Mouse (Mus musculus): ENCODE results near the gene Mgat5b.
"Not testable (repeated sequence)": the region's sequence is repeated elsewhere in the genome, so short reads cannot be mapped to it uniquely, and the experiment has no call there.

The Mgat5b gene

DNA sequence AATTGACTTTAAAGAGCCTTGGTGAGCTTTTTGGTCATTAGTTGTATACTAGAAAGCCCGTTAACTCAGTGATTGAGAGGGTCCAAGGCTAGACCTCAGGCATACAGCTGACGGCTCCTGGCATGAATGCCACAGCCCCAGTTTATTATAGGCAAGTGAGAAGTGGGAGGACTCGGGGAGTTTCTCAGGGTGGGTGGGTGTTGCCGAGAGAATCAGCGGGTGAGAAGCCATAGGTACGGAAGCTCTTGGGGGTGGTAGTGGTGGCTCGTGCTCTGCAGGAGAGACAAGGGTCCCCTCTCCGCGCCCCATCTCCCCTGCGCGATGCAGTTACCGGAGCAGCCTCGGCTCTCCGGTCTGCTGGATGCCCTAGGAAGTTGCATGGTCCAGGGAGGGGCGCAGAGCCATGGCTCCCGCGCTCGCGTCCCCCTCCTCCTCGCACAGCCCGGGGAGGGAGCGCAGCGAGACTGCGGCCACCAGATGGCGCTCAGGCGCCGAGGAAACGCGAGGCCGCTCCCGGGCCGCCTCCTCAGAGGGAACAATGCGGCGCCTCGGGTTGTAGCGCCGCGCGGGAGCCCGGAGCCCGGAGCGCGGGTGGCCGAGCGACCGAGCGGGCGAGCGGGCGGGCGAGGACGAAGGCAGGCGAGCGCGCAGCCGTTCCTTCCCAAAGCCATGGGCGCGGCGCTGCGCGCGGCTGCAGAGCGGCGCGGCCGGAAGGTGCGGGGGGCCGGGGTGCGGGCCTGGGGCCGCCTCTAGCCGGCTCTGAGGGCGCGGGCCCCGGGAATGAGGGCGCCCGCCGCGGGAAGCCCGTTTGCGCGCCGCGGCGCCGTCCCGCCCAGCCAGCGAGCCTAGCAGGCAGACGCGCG, at the start of gene Mgat5b:
Gene Mgat5b, plus strand, starts transcription at position 541 of the 863 bp plus-strand sequence.
- DNase-seq: peak; percentile 73

DNA sequence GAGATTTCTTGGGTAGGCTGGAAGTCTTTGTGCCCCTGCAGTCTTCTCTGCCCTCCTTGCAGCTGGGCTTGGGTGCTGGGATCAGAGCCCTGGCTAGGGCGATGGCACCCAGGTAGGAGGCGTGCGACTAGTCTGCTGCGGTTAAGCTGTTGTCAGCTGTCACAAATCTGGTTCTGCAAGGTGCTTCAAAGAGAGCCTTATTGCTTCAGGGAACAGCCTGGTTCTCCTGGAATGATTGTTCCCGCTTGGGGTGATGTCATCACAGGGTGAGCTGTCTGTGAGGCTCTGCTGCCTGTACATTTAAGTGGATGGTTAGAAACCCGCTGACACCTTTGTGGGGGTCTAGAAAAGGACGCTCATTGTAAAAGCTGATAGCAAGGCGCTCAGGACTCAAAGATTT, 49.4 kb upstream of the Mgat5b start:
- DNase-seq: no peak

DNA sequence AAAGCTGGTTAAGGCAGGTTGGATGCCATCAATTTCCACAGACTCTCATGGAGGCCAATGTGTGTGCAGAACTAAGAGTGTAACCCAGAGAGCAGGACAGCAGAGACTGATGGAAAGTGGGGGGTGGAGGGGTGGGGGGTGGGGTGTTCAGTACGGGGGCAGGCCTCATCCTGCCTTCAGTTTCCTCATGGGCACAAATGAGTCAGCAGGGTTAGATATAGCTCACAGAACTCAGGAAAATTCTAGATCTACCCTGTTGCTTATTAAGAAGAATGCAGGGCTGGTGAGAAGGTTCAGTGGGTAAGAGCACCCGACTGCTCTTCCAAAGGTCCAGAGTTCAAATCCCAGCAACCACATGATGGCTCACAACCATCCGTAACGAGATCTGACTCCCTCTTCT, 49.0 kb upstream of the Mgat5b start:
- no peak for DNase-seq

DNA sequence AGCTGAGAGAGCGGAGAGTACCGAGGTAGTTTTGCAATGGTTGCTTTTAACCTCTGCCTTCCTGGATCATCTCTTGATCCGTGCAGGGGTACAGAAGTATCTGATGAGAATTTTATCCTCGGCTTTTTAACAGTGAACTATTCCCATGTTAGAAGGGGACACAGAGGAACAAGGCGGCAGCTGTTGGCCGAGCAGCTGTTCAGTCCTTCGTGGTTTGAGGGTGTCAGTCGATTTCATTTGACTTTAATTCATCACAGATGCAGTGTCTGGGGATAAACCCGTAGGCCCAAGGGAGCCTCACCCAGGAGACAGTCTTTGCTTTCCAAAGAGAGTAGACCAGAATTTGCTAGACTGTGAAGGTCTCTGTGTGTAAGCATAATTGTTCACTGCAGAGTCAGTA, 47.1 kb upstream of the Mgat5b start:
- no peak for DNase-seq

DNA sequence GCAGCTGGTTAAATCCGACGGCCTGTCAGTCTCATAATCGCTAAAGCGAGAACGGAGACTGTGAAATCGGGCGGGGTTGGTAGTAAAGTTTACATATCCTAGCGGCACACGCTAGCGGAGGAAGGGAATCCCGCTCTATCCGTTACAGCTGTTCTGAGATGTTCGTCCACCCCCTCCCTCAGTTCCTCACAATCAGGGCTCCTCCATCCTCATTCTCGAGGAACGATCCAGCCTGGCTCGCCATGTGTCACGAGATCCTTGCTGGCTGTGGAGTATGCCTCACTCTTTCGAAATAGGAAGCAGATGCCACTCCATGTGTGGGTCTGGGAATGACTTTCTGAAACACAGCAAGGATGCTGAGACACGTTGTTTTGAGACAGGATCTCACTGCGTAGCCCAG, 44.7 kb upstream of the Mgat5b start:
- no peak for DNase-seq

GRCm38 (mm10) chr11:116878454-116878853, 40.2 kb upstream of the Mgat5b start:
- no peak for DNase-seq

- DNase-seq: no peak
Measured at GRCm38 (mm10) chr11:116880839-116881238, 37.8 kb upstream of the Mgat5b start.

DNA sequence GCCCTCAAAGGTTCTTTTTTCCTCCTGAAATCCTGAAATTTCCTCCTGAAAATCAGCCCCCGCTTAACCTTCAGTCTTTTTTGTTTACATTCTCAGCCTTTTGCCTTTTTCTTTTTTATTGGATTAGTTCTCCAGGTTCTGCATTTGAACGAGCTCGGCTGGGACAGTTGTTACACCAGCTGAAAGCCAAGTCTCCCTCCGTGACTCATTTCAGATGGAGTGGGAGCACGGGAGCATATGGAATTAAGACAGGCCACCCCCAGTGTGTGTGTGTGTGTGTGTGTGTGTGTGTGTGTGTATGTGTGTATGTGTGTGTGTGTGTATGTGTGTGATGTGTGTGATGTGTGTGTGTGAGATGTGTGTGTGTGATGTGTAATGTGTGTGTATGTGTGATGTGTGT, 37.2 kb upstream of the Mgat5b start:
- DNase-seq: no peak

- DNase-seq: no peak
Measured at GRCm38 (mm10) chr11:116882446-116882845, 36.2 kb upstream of the Mgat5b start.

- DNase-seq: no peak
Measured at GRCm38 (mm10) chr11:116884061-116884460, 34.6 kb upstream of the Mgat5b start.

GRCm38 (mm10) chr11:116885275-116886151, 33.1 kb upstream of the Mgat5b start:
- peak; percentile 73 for DNase-seq

GRCm38 (mm10) chr11:116887136-116887535, 31.5 kb upstream of the Mgat5b start:
- no peak for DNase-seq

- no peak for DNase-seq
Measured at GRCm38 (mm10) chr11:116893532-116894442, 24.9 kb upstream of the Mgat5b start.

GRCm38 (mm10) chr11:116895402-116895801, 23.3 kb upstream of the Mgat5b start:
- no peak for DNase-seq

GRCm38 (mm10) chr11:116899247-116899646, 19.4 kb upstream of the Mgat5b start:
- DNase-seq: no peak

GRCm38 (mm10) chr11:116902588-116902987, 16.1 kb upstream of the Mgat5b start:
- DNase-seq: not testable (repeated sequence)

- peak; percentile 27 for DNase-seq
Measured at GRCm38 (mm10) chr11:116905741-116906456, 12.8 kb upstream of the Mgat5b start.

DNA sequence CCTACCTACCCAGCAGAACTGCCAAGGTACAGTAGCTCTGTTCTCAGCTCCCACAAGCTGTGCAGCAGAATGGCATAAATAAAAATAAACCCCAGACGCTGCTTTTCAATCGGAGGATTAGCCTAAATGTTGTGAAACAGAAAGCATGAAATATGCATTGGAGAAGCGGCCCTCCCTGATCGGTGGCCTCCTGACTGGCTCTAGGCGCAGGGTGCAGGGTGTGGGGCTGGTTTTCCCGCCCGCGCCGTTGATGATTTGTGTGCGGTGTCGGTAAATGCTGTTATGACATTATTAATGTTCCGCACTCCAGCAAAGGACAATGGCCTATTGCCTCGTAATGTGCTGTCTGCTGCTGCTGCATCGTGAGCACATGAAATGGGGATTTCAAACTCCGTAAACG, 5.1 kb upstream of the Mgat5b start:
- no peak for DNase-seq

- no peak for DNase-seq
Measured at GRCm38 (mm10) chr11:116914267-116914885, 4.3 kb upstream of the Mgat5b start.

DNA sequence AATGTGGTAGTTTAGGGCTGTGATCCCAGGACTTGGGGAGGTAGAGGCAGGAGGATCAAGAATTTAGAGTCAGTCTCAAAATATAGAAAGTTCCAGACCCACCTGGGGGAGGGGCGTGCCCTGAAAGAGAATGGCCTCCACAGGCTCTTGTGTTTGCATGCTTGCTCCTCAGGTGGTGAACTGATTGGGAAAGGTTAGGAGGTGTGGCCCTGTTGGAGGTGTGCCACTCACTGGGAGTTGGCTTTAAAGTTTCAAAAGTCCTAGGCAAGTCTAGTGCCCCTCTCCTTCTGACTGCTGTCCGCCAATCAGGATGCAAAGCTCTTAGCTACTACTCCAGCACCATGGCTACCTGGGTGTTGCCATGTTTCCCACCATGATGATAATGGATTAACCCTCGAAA, 3.4 kb upstream of the Mgat5b start:
- no peak for DNase-seq

GRCm38 (mm10) chr11:116917361-116917760, 1.3 kb upstream of the Mgat5b start:
- no peak for DNase-seq

All from liver (tissue).